Mouse (Mus musculus): ENCODE results near the gene Ly6g6d. TPM values are rescaled to one million over a fixed set of nuclear protein-coding genes. Genes with fewer than 3 reads are reported as not detected.
A peak's percentile ranks its signal among the peaks of the same experiment; 100 is the strongest.
"Not testable (repeated sequence)": the region's sequence is repeated elsewhere in the genome, so short reads cannot be mapped to it uniquely, and the experiment has no call there.

Gene Ly6g6d
- polyA plus RNA-seq, 1 experiment, result 3.6 TPM

- TF ChIP-seq CTCF (IDR thresholded peaks at IDR 0.05; ENCODE audit: extremely low read depth, insufficient read depth, low read length) (no peak), POLR2A (IDR thresholded peaks at IDR 0.05; ENCODE audit: extremely low read depth, insufficient read depth, low read length) (no peak)
- no peaks in the 10 kb centered on the region for H3K4me1 ChIP-seq (ENCODE audit: control insufficient read depth, insufficient read depth, low read length)
- no peak overlapping the region for H3K27ac ChIP-seq (ENCODE audit: insufficient read depth, low read length)
- H3K4me3 ChIP-seq (ENCODE audit: insufficient read depth, low read length), result no peak overlapping the region
Measured at GRCm38 (mm10) chr17:35044904-35045806, 32.7 kb downstream of the Ly6g6d start.

- H3K4me3 ChIP-seq (ENCODE audit: insufficient read depth, low read length), result no peak overlapping the region
- no peaks in the 10 kb centered on the region for H3K4me1 ChIP-seq (ENCODE audit: control insufficient read depth, insufficient read depth, low read length)
- no peak for TF ChIP-seq CTCF (IDR thresholded peaks at IDR 0.05; ENCODE audit: extremely low read depth, insufficient read depth, low read length)
- no peak overlapping the region for H3K27ac ChIP-seq (ENCODE audit: insufficient read depth, low read length)
Measured at GRCm38 (mm10) chr17:35043794-35044193, 34.1 kb downstream of the Ly6g6d start.

GRCm38 (mm10) chr17:35039121-35039873, 38.6 kb downstream of the Ly6g6d start:
- no peak overlapping the region for H3K27ac ChIP-seq (ENCODE audit: insufficient read depth, low read length)
- TF ChIP-seq POLR2A (IDR thresholded peaks at IDR 0.05; ENCODE audit: extremely low read depth, insufficient read depth, low read length) (no peak), CTCF (IDR thresholded peaks at IDR 0.05; ENCODE audit: extremely low read depth, insufficient read depth, low read length) (no peak)
- H3K4me3 ChIP-seq (ENCODE audit: insufficient read depth, low read length), result no peak overlapping the region
- no peaks in the 10 kb centered on the region for H3K4me1 ChIP-seq (ENCODE audit: control insufficient read depth, insufficient read depth, low read length)

GRCm38 (mm10) chr17:35034896-35035295, 43.0 kb downstream of the Ly6g6d start:
- no peak overlapping the region for H3K4me3 ChIP-seq (ENCODE audit: insufficient read depth, low read length)
- H3K4me1 ChIP-seq (ENCODE audit: control insufficient read depth, insufficient read depth, low read length), result no peaks in the 10 kb centered on the region; the same call in 1 of the 2 replicates
- TF ChIP-seq CTCF (IDR thresholded peaks at IDR 0.05; ENCODE audit: extremely low read depth, insufficient read depth, low read length) (no peak), POLR2A (IDR thresholded peaks at IDR 0.05; ENCODE audit: extremely low read depth, insufficient read depth, low read length) (no peak)
- no peak overlapping the region for H3K27ac ChIP-seq (ENCODE audit: insufficient read depth, low read length)

GRCm38 (mm10) chr17:35033703-35034102, 44.2 kb downstream of the Ly6g6d start:
- H3K4me3 ChIP-seq (ENCODE audit: insufficient read depth, low read length); H3K4me1 ChIP-seq (ENCODE audit: control insufficient read depth, insufficient read depth, low read length); H3K27ac ChIP-seq (ENCODE audit: insufficient read depth, low read length): not testable (repeated sequence)

- Histone ChIP-seq H3K4me3 (ENCODE audit: insufficient read depth, low read length) (no peak overlapping the region), H3K27ac (ENCODE audit: insufficient read depth, low read length) (no peak overlapping the region), H3K4me1 (ENCODE audit: control insufficient read depth, insufficient read depth, low read length) (no peaks in the 10 kb centered on the region; the same call in 1 of the 2 replicates)
- TF ChIP-seq CTCF (IDR thresholded peaks at IDR 0.05; ENCODE audit: extremely low read depth, insufficient read depth, low read length), result no peak
- no peak for TF ChIP-seq POLR2A (IDR thresholded peaks at IDR 0.05; ENCODE audit: extremely low read depth, insufficient read depth, low read length)
Measured at GRCm38 (mm10) chr17:35032323-35032870, 45.5 kb downstream of the Ly6g6d start.

GRCm38 (mm10) chr17:35031880-35032279, 46.0 kb downstream of the Ly6g6d start:
- Histone ChIP-seq H3K4me3 (ENCODE audit: insufficient read depth, low read length) (no peak overlapping the region), H3K4me1 (ENCODE audit: control insufficient read depth, insufficient read depth, low read length) (no peaks in the 10 kb centered on the region; the same call in 1 of the 2 replicates), H3K27ac (ENCODE audit: insufficient read depth, low read length) (no peak overlapping the region)
- TF ChIP-seq POLR2A (IDR thresholded peaks at IDR 0.05; ENCODE audit: extremely low read depth, insufficient read depth, low read length), result no peak
- no peak for TF ChIP-seq CTCF (IDR thresholded peaks at IDR 0.05; ENCODE audit: extremely low read depth, insufficient read depth, low read length)

GRCm38 (mm10) chr17:35031272-35031671, 46.6 kb downstream of the Ly6g6d start:
- H3K4me3 ChIP-seq (ENCODE audit: insufficient read depth, low read length), result no peak overlapping the region
- H3K4me1 ChIP-seq (ENCODE audit: control insufficient read depth, insufficient read depth, low read length), result no peaks in the 10 kb centered on the region; the same call in 1 of the 2 replicates
- TF ChIP-seq CTCF (IDR thresholded peaks at IDR 0.05; ENCODE audit: extremely low read depth, insufficient read depth, low read length) (no peak), POLR2A (IDR thresholded peaks at IDR 0.05; ENCODE audit: extremely low read depth, insufficient read depth, low read length) (no peak)
- no peak overlapping the region for H3K27ac ChIP-seq (ENCODE audit: insufficient read depth, low read length)

- Histone ChIP-seq H3K27ac (ENCODE audit: insufficient read depth, low read length) (no peak overlapping the region), H3K4me1 (ENCODE audit: control insufficient read depth, insufficient read depth, low read length) (no peaks in the 10 kb centered on the region; the same call in 1 of the 2 replicates), H3K4me3 (ENCODE audit: insufficient read depth, low read length) (no peak overlapping the region)
- TF ChIP-seq CTCF (IDR thresholded peaks at IDR 0.05; ENCODE audit: extremely low read depth, insufficient read depth, low read length) (peak; percentile 50), POLR2A (IDR thresholded peaks at IDR 0.05; ENCODE audit: extremely low read depth, insufficient read depth, low read length) (no peak)
Measured at GRCm38 (mm10) chr17:35029691-35030532, 48.0 kb downstream of the Ly6g6d start.

Measured in cortical plate, adult 2 months (tissue).